Mouse (Mus musculus) lung, postnatal 0 days (tissue): ENCODE results near the gene Crybb1.

Experiments used
- CTCF ChIP-seq: IDR thresholded peaks from 2 replicates; pipeline ENCODE4 v1.5.1; 2016; ENCODE audit warnings: antibody characterized with exemption, mild to moderate bottlenecking
- EP300 ChIP-seq: IDR thresholded peaks from 2 replicates; pipeline ENCODE4 v1.6.1; 2016; ENCODE audit warnings: antibody characterized with exemption, mild to moderate bottlenecking, control low read depth

GRCm38 (mm10) chr5:112292343-112292980 lies 36.8 kb downstream of the Crybb1 start:
- TF ChIP-seq CTCF = no peak
- no peak for TF ChIP-seq EP300
